Mouse (Mus musculus): ENCODE data around the gene Camk1.

DNA sequence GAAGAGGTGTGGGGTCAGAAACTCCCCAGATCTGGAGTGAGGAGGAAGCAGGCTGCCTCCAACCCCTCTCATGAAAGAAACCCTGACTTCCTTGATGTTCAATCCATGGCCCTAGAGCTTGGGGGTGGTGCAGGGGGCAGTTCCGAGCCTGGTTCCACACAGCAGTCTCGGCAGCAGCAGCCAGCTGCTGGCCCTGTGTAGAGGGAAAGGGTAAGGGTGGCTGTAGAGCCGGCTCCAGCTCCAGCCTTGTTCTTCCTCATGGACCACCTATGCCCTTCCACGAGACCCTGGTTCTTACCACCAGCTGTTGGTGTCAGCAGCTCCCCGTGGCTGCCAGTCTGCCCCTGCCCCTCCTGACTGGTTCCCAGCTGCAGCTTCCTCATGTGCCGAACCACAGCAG is 9.6 kb downstream of the Camk1 start:
- no peak for TF ChIP-seq USF1 (IDR thresholded peaks at IDR 0.05; ENCODE audit: low read depth)
- no peak for TF ChIP-seq CTCF (IDR thresholded peaks at IDR 0.05; ENCODE audit: control insufficient read depth, insufficient read depth, insufficient read length)

Measured in C2C12 (cell line).